Mouse (Mus musculus): ENCODE measurements around the gene Nme9. TPM values are rescaled to one million over a fixed set of nuclear protein-coding genes. Genes with fewer than 3 reads are reported as not detected.

Gene Nme9
- polyA plus RNA-seq, 1 experiment from 2014 or later: not detected

DNA sequence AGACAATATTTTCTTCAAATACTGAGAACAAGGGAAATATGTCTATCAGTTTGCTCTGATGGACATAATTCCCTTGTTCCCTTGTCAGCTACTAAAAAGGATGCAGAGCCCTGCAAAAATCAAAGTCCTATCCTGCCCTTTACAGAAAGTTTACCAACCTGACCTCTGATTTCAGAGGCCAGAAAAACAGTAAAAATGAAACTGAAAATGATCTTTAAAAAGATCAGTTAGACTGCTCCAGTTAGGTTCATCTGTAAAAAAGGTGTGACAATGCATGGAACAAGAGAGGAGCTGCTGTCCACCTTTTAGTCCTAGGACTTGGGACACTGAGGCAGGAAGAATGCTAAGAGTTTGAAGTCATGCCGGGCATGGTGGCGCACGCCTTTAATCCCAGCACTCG is 39.8 kb downstream of the Nme9 start:
- Histone ChIP-seq H3K4me2 (no peak overlapping the region), H3K4me1 (no peaks in the 10 kb centered on the region), H3K9ac (no peak overlapping the region), H3K4me3 (no peak overlapping the region), H3K27me3 (no peaks in the 10 kb centered on the region), H3K27ac (no peak overlapping the region), H3K36me3 (peaks cover 51% of the 10 kb centered on the region), H3K9me3 (no peaks in the 10 kb centered on the region)
- WGBS: 89% methylated on average over 4 of the region's 4 CpGs
- ATAC-seq (ENCODE audit: insufficient number of reproducible peaks, low FRiP score, low TSS enrichment, low read depth): no peak

DNA sequence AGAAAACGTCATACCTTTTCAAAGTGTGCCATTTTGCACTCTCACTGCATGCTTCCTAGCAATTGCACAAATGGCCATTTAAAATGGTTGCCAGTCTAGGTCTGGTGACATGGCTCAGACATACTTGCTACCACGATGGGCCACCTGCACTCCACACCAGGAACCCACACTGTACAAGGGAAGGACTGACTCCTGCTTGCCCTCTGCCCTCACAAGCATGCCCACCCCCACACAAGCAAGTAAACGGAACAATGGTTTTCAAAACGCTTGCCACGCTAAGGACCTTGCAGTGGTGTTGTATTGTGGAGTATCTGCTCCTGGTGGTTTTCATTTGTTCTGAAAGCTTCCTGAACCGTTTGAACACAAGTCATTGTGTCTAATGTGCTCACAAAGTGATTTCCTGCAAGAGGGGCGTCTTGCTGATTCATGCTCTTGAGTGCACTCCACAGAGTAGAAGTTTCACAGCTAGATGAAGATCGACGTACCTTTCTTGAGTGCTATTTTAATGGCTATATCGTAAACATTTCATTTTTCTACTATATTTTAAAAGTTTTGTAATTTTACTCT is 41.4 kb downstream of the Nme9 start:
- H3K4me3 ChIP-seq: no peak overlapping the region
- WGBS: 85% methylated on average over 10 of the region's 10 CpGs
- no peaks in the 10 kb centered on the region for H3K4me1 ChIP-seq
- H3K9me3 ChIP-seq: no peaks in the 10 kb centered on the region
- H3K27me3 ChIP-seq: no peaks in the 10 kb centered on the region
- no peak overlapping the region for H3K27ac ChIP-seq
- no peak for ATAC-seq (ENCODE audit: insufficient number of reproducible peaks, low FRiP score, low TSS enrichment, low read depth)
- H3K9ac ChIP-seq: no peak overlapping the region
- no peak overlapping the region for H3K4me2 ChIP-seq
- H3K36me3 ChIP-seq: peaks cover 49% of the 10 kb centered on the region

DNA sequence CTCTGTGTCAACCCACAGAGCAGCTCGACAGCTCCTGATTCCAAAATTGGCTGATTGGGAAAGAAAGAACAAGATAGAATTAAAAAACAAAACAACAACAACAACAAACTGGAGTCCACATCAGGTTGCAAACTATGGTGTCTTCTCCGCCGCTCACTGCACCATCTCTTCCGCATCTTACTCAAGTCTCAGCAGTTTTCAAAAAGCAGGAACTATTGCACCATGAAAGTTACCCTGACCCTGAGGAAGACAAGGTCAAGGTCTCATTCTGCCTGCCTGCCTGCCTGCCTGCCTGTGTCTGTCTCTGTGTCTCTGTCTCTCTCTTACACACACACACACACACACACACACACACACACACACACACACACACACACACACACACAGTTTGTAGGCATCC is 48.1 kb downstream of the Nme9 start:
- Histone ChIP-seq H3K4me1 (no peaks in the 10 kb centered on the region), H3K36me3 (peaks cover 47% of the 10 kb centered on the region), H3K4me3 (no peak overlapping the region), H3K27ac (no peak overlapping the region), H3K4me2 (no peak overlapping the region), H3K9me3 (no peaks in the 10 kb centered on the region), H3K27me3 (no peaks in the 10 kb centered on the region), H3K9ac (no peak overlapping the region)
- ATAC-seq (ENCODE audit: insufficient number of reproducible peaks, low FRiP score, low TSS enrichment, low read depth): no peak
- WGBS: 93% methylated on average over 4 of the region's 4 CpGs

DNA sequence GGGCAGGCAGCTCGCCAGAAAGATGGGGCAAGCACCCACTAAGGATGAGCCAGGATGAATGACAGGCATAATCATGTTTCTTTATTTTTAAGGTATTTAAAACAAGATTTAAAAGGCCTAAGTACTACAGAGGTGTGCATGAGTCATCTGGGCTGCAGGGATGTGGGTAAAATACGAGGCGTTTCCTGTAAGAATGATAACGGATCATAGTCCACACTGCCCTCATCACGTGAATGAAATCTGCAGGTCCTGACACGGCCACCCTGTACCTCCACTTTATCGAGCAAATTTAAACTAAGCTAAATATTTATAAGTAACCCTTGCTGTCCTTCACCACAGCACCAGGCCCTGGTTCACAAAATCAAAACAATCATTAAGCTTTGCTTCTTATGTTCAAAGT is 54.6 kb downstream of the Nme9 start:
- Histone ChIP-seq H3K27ac (no peak overlapping the region), H3K4me1 (no peaks in the 10 kb centered on the region), H3K27me3 (no peaks in the 10 kb centered on the region), H3K9me3 (no peaks in the 10 kb centered on the region), H3K36me3 (peaks cover 25% of the 10 kb centered on the region), H3K4me2 (no peak overlapping the region), H3K4me3 (no peak overlapping the region), H3K9ac (no peak overlapping the region)
- no peak for ATAC-seq (ENCODE audit: insufficient number of reproducible peaks, low FRiP score, low TSS enrichment, low read depth)
- WGBS: 80% methylated on average over 7 of the region's 7 CpGs

Other genes starting within 250 kb of the Nme9 start
- not detected in 2 replicates for gene Faiml, start 214.2 kb upstream of the Nme9 start, polyA plus RNA-seq (2015; fragmentation: Nextera tagmentation; extraction: Ambion mirVana)
- gene Cep70, start 208.1 kb upstream of the Nme9 start, polyA plus RNA-seq (2015; fragmentation: Nextera tagmentation; extraction: Ambion mirVana): 22.8 and 22.9 TPM in 2 replicates
- 1.6 and 2.3 TPM in 2 replicates for gene Esyt3, start 92.9 kb upstream of the Nme9 start, polyA plus RNA-seq (2015; fragmentation: Nextera tagmentation; extraction: Ambion mirVana)
- 25.3 and 27.7 TPM in 2 replicates for gene Mras, start 14.1 kb upstream of the Nme9 start, polyA plus RNA-seq (2015; fragmentation: Nextera tagmentation; extraction: Ambion mirVana)
- gene Armc8, start 117.4 kb downstream of the Nme9 start, polyA plus RNA-seq (2015; fragmentation: Nextera tagmentation; extraction: Ambion mirVana): 19.5 and 20.2 TPM in 2 replicates
- 26.1 and 29.0 TPM in 2 replicates for gene Dbr1, start 124.3 kb downstream of the Nme9 start, polyA plus RNA-seq (2015; fragmentation: Nextera tagmentation; extraction: Ambion mirVana)
- 0.06 and 0.16 TPM in 2 replicates for gene A4gnt, start 161.0 kb downstream of the Nme9 start, polyA plus RNA-seq (2015; fragmentation: Nextera tagmentation; extraction: Ambion mirVana)
- gene Dzip1l, start 178.0 kb downstream of the Nme9 start, polyA plus RNA-seq (2015; fragmentation: Nextera tagmentation; extraction: Ambion mirVana): 20.8 and 21.8 TPM in 2 replicates